Mouse (Mus musculus) mature B cell (primary cell): ENCODE measurements around the gene Tspyl1.

Source experiments
- in situ Hi-C: fragments of 300-500 bp; cut with MboI; formaldehyde crosslinking; loops from 2 replicates; pipeline ENCODE4 v1.14.3; 2019

Gene Tspyl1

GRCm38 (mm10) chr10:34297980-34298753 is 16.2 kb downstream of the Tspyl1 start:
- in situ Hi-C loops: no loop called here

GRCm38 (mm10) chr10:34300368-34300767 is 18.4 kb downstream of the Tspyl1 start:
- in situ Hi-C loops: no loop called here

- in situ Hi-C loops: no loop called here
Measured at GRCm38 (mm10) chr10:34307070-34307469, 25.1 kb downstream of the Tspyl1 start.

- in situ Hi-C loops: no loop called here
Measured at GRCm38 (mm10) chr10:34309915-34310685, 28.1 kb downstream of the Tspyl1 start.

DNA sequence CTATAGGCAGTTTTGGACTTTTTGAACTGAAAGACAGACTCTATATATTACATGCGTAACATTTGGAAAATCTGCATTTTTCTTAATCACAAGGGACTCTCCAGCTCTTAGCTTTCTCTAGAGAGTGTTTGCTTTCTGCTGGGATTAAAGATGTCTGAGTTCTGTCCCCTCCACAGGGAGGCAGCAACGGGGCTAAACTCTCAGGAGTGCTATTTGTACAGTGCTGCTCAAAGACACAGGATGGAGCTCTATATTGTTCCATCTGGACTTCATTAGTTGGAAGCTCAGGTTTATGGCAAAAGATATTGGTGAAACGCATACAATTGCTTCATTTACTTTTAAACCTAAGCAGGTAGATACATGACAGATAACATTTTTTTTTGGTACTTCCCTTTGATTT is 30.5 kb downstream of the Tspyl1 start:
- in situ Hi-C loops: no loop called here

DNA sequence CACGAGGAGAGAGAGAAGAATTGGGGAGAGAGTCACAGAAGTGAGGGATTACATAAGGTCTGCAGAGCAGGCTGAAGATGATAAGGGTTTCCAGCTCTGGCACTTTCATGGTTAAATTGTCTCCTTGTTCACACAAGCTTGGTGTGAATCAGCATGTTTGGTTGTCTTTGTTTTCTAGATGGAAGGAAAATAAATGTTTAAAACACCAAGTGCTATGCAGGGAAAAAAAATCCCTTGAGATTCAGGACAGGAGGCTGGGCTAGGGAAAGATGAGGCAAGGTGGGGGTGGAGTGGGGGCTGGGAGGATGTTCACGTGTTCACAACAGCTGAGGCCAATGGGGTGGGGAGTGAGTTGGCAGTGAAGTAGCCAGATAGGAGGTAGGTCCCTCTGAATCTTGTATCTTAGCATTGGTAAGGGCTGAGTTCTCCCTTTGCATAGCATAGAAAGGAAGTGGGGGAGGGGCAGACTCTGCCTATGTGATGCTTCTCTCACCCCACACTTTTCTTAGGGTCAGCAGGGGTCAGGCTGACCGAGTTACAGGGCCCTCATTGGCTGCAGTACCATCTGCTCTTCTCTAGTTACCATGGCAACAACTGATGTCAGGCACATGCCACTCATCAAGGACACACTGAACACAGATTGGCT is 34.7 kb downstream of the Tspyl1 start:
- in situ Hi-C loops: no loop called here

DNA sequence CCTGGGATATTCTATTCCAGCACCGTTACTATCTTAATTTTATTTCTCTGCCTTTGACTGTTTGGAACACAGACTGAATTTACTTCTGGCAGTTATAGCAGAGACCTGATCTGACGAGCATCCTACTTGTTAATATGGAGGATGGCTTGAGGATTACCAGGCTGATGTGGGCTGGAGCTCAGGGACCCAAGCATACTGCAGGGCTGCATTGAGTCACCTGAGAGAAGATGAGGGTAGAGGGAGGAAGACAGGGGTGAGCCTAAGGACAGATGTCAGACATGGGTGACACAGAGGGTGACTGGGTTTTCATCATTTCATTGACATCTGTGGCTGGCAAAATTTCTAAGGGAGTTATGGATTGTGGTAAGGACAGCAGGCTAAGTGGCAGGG is 35.2 kb downstream of the Tspyl1 start:
- in situ Hi-C loops: no loop called here

- in situ Hi-C loops: no loop called here
Measured at GRCm38 (mm10) chr10:34320809-34321208, 38.8 kb downstream of the Tspyl1 start.

- in situ Hi-C loops: no loop called here
Measured at GRCm38 (mm10) chr10:34326701-34327100, 44.7 kb downstream of the Tspyl1 start.

- in situ Hi-C loops: no loop called here
Measured at GRCm38 (mm10) chr10:34327144-34327543, 45.2 kb downstream of the Tspyl1 start.

- in situ Hi-C loops: no loop called here
Measured at GRCm38 (mm10) chr10:34328310-34328709, 46.3 kb downstream of the Tspyl1 start.
